Mouse (Mus musculus): ENCODE results near the gene Mat2a. TPM values are rescaled to one million over a fixed set of nuclear protein-coding genes. Genes with fewer than 3 reads are reported as not detected.

Gene Mat2a
- polyA plus RNA-seq, 1 experiment from 2014 or later: 300 TPM

GRCm38 (mm10) chr6:72410003-72410402 lies 29.4 kb downstream of the Mat2a start:
- 28% methylated on average over 1 of the region's 1 CpGs for WGBS

DNA sequence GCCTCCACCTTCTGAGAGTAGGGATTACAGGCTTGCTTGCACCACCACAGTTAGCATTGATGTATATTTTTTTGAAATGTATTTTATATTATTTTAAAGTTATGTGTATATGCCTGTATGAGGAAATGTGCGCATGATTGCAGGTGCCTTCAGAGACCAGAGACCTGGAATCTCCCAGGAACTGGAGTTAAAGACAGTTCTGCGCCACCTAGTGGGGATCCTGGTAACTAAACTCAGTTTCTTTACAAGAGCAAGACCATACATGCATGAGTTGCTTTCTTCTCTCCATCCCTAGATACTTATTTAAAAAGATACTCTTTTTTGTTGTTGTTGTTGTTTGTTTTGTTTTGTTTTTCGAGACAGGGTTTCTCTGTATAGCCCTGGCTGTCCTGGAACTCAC lies 29.8 kb downstream of the Mat2a start:
- Histone ChIP-seq H3K36me3 (ENCODE audit: control insufficient read depth, insufficient read depth, low read length) (no peaks in the 10 kb centered on the region), H3K4me3 (ENCODE audit: low read length) (no peak overlapping the region), H3K9me3 (ENCODE audit: control insufficient read depth, low read length) (no peaks in the 10 kb centered on the region), H3K27ac (ENCODE audit: low read depth, low read length) (no peak overlapping the region), H3K9ac (ENCODE audit: low read depth, low read length) (no peak overlapping the region), H3K4me1 (ENCODE audit: control insufficient read depth, insufficient read depth, low read depth, low read length) (peaks cover 4% of the 10 kb centered on the region; the same call in 1 of the 2 replicates), H3K27me3 (replicated peaks; ENCODE audit: control insufficient read depth, insufficient read depth, low read length) (no peaks in the 10 kb centered on the region; the same call in 1 of the 2 replicates), H3K4me2 (ENCODE audit: low read length) (no peak overlapping the region)
- no peak for ATAC-seq
- 11% methylated on average over 3 of the region's 3 CpGs for WGBS

More at GRCm38 (mm10) chr6:72410003-72410402, 29.4 kb downstream of the Mat2a start:
- H3K4me2 ChIP-seq (ENCODE audit: low read length): no peak overlapping the region
- peaks cover 8% of the 10 kb centered on the region for H3K4me1 ChIP-seq (ENCODE audit: control insufficient read depth, insufficient read depth, low read depth, low read length)
- H3K27me3 ChIP-seq (replicated peaks; ENCODE audit: control insufficient read depth, insufficient read depth, low read length): no peaks in the 10 kb centered on the region; the same call in 1 of the 2 replicates
- no peaks in the 10 kb centered on the region for H3K9me3 ChIP-seq (ENCODE audit: control insufficient read depth, low read length)
- H3K9ac ChIP-seq (ENCODE audit: low read depth, low read length): no peak overlapping the region
- ATAC-seq: no peak
- no peak overlapping the region for H3K4me3 ChIP-seq (ENCODE audit: low read length)
- no peaks in the 10 kb centered on the region for H3K36me3 ChIP-seq (ENCODE audit: control insufficient read depth, insufficient read depth, low read length)
- H3K27ac ChIP-seq (ENCODE audit: low read depth, low read length): no peak overlapping the region

GRCm38 (mm10) chr6:72407119-72407518 lies 32.2 kb downstream of the Mat2a start:
- no peaks in the 10 kb centered on the region for H3K36me3 ChIP-seq (ENCODE audit: control insufficient read depth, insufficient read depth, low read length)
- no peaks in the 10 kb centered on the region for H3K4me1 ChIP-seq (ENCODE audit: control insufficient read depth, insufficient read depth, low read depth, low read length)
- no peaks in the 10 kb centered on the region; the same call in 1 of the 2 replicates for H3K27me3 ChIP-seq (replicated peaks; ENCODE audit: control insufficient read depth, insufficient read depth, low read length)
- H3K27ac ChIP-seq (ENCODE audit: low read depth, low read length): no peak overlapping the region
- no peak overlapping the region for H3K4me3 ChIP-seq (ENCODE audit: low read length)
- H3K4me2 ChIP-seq (ENCODE audit: low read length): no peak overlapping the region
- no peaks in the 10 kb centered on the region for H3K9me3 ChIP-seq (ENCODE audit: control insufficient read depth, low read length)
- H3K9ac ChIP-seq (ENCODE audit: low read depth, low read length): no peak overlapping the region
- WGBS: 2% methylated on average over 5 of the region's 5 CpGs
- ATAC-seq: peak; percentile 63; the same call in 1 of the 2 replicates

- Histone ChIP-seq H3K9me3 (ENCODE audit: control insufficient read depth, low read length) (no peaks in the 10 kb centered on the region), H3K27me3 (replicated peaks; ENCODE audit: control insufficient read depth, insufficient read depth, low read length) (no peaks in the 10 kb centered on the region), H3K4me1 (ENCODE audit: control insufficient read depth, insufficient read depth, low read depth, low read length) (no peaks in the 10 kb centered on the region), H3K4me3 (ENCODE audit: low read length) (no peak overlapping the region), H3K9ac (ENCODE audit: low read depth, low read length) (no peak overlapping the region), H3K27ac (ENCODE audit: low read depth, low read length) (no peak overlapping the region), H3K36me3 (ENCODE audit: control insufficient read depth, insufficient read depth, low read length) (no peaks in the 10 kb centered on the region), H3K4me2 (ENCODE audit: low read length) (no peak overlapping the region)
- no peak for ATAC-seq
- 85% methylated on average over 7 of the region's 7 CpGs for WGBS
Observed at GRCm38 (mm10) chr6:72405356-72405755, 34.0 kb downstream of the Mat2a start.

- Histone ChIP-seq H3K27ac (ENCODE audit: low read depth, low read length) (no peak overlapping the region), H3K9ac (ENCODE audit: low read depth, low read length) (no peak overlapping the region), H3K4me1 (ENCODE audit: control insufficient read depth, insufficient read depth, low read depth, low read length) (no peaks in the 10 kb centered on the region), H3K4me3 (ENCODE audit: low read length) (no peak overlapping the region), H3K4me2 (ENCODE audit: low read length) (no peak overlapping the region), H3K27me3 (replicated peaks; ENCODE audit: control insufficient read depth, insufficient read depth, low read length) (no peaks in the 10 kb centered on the region), H3K36me3 (ENCODE audit: control insufficient read depth, insufficient read depth, low read length) (no peaks in the 10 kb centered on the region), H3K9me3 (ENCODE audit: control insufficient read depth, low read length) (no peaks in the 10 kb centered on the region)
- 28% methylated on average over 7 of the region's 7 CpGs for WGBS
- no peak for ATAC-seq
Observed at GRCm38 (mm10) chr6:72401875-72402274, 37.5 kb downstream of the Mat2a start.

- 40% methylated on average over 2 of the region's 2 CpGs for WGBS
- H3K9ac ChIP-seq (ENCODE audit: low read depth, low read length): no peak overlapping the region
Observed at GRCm38 (mm10) chr6:72399967-72400366, 39.4 kb downstream of the Mat2a start.

DNA sequence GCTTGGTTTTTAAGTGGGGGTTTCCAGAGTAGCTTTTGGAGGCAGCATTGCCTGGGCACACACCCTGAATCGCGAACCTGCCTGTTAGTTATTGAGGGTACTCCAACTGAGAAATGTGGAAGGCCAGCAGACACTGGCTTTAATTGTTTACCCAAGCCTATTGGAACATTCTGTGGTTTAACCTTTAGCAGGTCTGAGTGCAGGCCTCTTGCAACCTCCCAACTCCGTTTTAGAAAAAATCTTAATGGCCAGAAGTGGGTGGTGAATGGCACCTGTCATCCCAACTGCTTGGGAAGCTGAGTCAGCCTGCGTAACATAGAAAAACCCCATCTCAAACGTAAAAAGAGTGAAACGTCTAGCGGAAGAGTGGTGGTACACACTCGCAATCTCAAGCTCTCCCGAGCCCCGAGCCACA lies 42.5 kb downstream of the Mat2a start:
- 90% methylated on average over 10 of the region's 10 CpGs for WGBS
- H3K27ac ChIP-seq (ENCODE audit: low read depth, low read length): no peak overlapping the region
- H3K9me3 ChIP-seq (ENCODE audit: control insufficient read depth, low read length): no peaks in the 10 kb centered on the region
- H3K36me3 ChIP-seq (ENCODE audit: control insufficient read depth, insufficient read depth, low read length): no peaks in the 10 kb centered on the region
- no peaks in the 10 kb centered on the region for H3K27me3 ChIP-seq (replicated peaks; ENCODE audit: control insufficient read depth, insufficient read depth, low read length)
- no peak overlapping the region for H3K9ac ChIP-seq (ENCODE audit: low read depth, low read length)
- H3K4me1 ChIP-seq (ENCODE audit: control insufficient read depth, insufficient read depth, low read depth, low read length): no peaks in the 10 kb centered on the region
- no peak overlapping the region for H3K4me2 ChIP-seq (ENCODE audit: low read length)
- no peak overlapping the region for H3K4me3 ChIP-seq (ENCODE audit: low read length)
- ATAC-seq: no peak

More at GRCm38 (mm10) chr6:72399967-72400366, 39.4 kb downstream of the Mat2a start:
- H3K4me2 ChIP-seq (ENCODE audit: low read length): no peak overlapping the region
- H3K36me3 ChIP-seq (ENCODE audit: control insufficient read depth, insufficient read depth, low read length): no peaks in the 10 kb centered on the region
- no peaks in the 10 kb centered on the region for H3K27me3 ChIP-seq (replicated peaks; ENCODE audit: control insufficient read depth, insufficient read depth, low read length)
- no peaks in the 10 kb centered on the region for H3K9me3 ChIP-seq (ENCODE audit: control insufficient read depth, low read length)
- H3K4me1 ChIP-seq (ENCODE audit: control insufficient read depth, insufficient read depth, low read depth, low read length): no peaks in the 10 kb centered on the region
- ATAC-seq: no peak
- H3K27ac ChIP-seq (ENCODE audit: low read depth, low read length): no peak overlapping the region
- no peak overlapping the region for H3K4me3 ChIP-seq (ENCODE audit: low read length)

GRCm38 (mm10) chr6:72392341-72392740 lies 47.0 kb downstream of the Mat2a start:
- Histone ChIP-seq H3K4me1 (ENCODE audit: control insufficient read depth, insufficient read depth, low read depth, low read length) (peaks cover 10% of the 10 kb centered on the region; the same call in 1 of the 2 replicates), H3K4me2 (ENCODE audit: low read length) (no peak overlapping the region), H3K9me3 (ENCODE audit: control insufficient read depth, low read length) (no peaks in the 10 kb centered on the region), H3K4me3 (ENCODE audit: low read length) (no peak overlapping the region), H3K36me3 (ENCODE audit: control insufficient read depth, insufficient read depth, low read length) (no peaks in the 10 kb centered on the region), H3K27ac (ENCODE audit: low read depth, low read length) (no peak overlapping the region), H3K27me3 (replicated peaks; ENCODE audit: control insufficient read depth, insufficient read depth, low read length) (peaks cover 3% of the 10 kb centered on the region), H3K9ac (ENCODE audit: low read depth, low read length) (no peak overlapping the region)
- no peak for ATAC-seq
- WGBS: 90% methylated on average over 5 of the region's 5 CpGs

DNA sequence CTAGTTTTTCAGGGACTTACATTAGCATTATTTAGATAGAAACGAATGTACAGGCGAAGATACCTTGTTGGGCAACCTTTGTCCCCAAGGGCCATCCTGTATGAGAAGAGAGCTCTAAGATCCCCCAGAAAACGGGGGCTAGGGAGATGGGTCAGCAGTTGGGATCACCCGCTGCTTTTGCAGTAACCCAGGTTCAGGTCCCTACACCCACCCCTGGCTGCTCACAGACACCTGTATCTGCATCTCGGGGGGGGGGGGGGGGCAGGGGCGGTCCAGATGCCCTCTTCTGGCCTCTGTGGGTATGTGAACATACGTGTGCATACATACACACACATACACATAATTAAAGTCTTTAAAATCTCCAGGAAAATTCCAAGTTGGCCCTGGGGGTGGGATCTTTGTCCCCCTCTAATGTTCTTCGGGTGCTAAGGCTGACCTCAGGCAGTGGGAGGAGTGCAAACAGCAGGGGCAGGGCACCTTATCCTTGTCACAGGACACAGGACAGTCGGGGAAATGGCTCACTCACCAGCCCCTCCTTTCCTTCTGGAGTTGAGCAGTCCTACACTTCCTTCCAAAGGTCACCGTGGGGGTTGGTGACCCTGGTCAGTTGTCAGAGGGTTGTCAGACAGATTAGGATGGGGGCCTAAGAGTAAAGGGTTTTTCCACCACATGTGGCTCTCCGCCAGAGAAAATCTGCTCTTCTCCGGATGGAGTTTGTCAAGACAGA lies 48.4 kb downstream of the Mat2a start:
- Histone ChIP-seq H3K4me3 (ENCODE audit: low read length) (peak overlapping the region; percentile 29), H3K4me1 (ENCODE audit: control insufficient read depth, insufficient read depth, low read depth, low read length) (peaks cover 10% of the 10 kb centered on the region; the same call in 1 of the 2 replicates), H3K9ac (ENCODE audit: low read depth, low read length) (no peak overlapping the region), H3K27ac (ENCODE audit: low read depth, low read length) (peak overlapping the region; percentile 40; the same call in 1 of the 2 replicates), H3K9me3 (ENCODE audit: control insufficient read depth, low read length) (no peaks in the 10 kb centered on the region), H3K4me2 (ENCODE audit: low read length) (peak overlapping the region; percentile 54), H3K27me3 (replicated peaks; ENCODE audit: control insufficient read depth, insufficient read depth, low read length) (peaks cover 3% of the 10 kb centered on the region), H3K36me3 (ENCODE audit: control insufficient read depth, insufficient read depth, low read length) (no peaks in the 10 kb centered on the region)
- 26% methylated on average over 11 of the region's 12 CpGs for WGBS
- ATAC-seq: no peak

Measured in hindbrain, embryonic 16.5 days (tissue).